Mouse (Mus musculus) CH12.LX (cell line): ENCODE measurements around the gene AC170998.1. TPM values are rescaled to one million over a fixed set of nuclear protein-coding genes. Genes with fewer than 3 reads are reported as not detected.
A peak's percentile ranks its signal among the peaks of the same experiment; 100 is the strongest.

ENCODE experiments used
- DNase-seq: peaks from one replicate; pipeline ENCODE4 v3.0.0-alpha.2; 2013; ENCODE audit errors: extremely low read depth
- H3K27ac ChIP-seq: 2 replicates; pipeline ENCODE4 v1.5.1; 2012; ENCODE audit warnings: low read depth, mild to moderate bottlenecking, control low read depth, moderate library complexity; ENCODE audit not compliant: insufficient read depth
- H3K27me3 ChIP-seq: replicated peaks from 2 replicates; pipeline ENCODE3; 2012; ENCODE audit warnings: inconsistent platforms
- H3K36me3 ChIP-seq, 2 experiments: replicated peaks in 1 of 2; 2 replicates each; pipeline versions ENCODE3 to v1.6.1; 2012; ENCODE audit warnings: inconsistent platforms in 1 of 2, low read length in 1 of 2, mild to moderate bottlenecking in 1 of 2, mixed read lengths in 1 of 2, moderate library complexity in 1 of 2; ENCODE audit not compliant: control insufficient read depth in 1 of 2, insufficient read depth in 1 of 2
- H3K4me1 ChIP-seq, 2 experiments: 2 replicates each; pipeline ENCODE4 v1.6.1; 2012; ENCODE audit warnings: inconsistent platforms in 1 of 2, moderate library complexity in 1 of 2; ENCODE audit not compliant: insufficient read depth in 2 of 2, control insufficient read depth in 1 of 2
- H3K4me2 ChIP-seq: 2 replicates; pipeline ENCODE4 v1.6.1; 2012; ENCODE audit warnings: low read depth, mild to moderate bottlenecking, control low read depth; ENCODE audit not compliant: poor library complexity, insufficient read depth, severe bottlenecking
- H3K4me3 ChIP-seq, 3 experiments: fragments of 150-350 bp in 1 of 3; sonication (generic) in 1 of 3; replicated peaks in 1 of 3; 2 replicates each; pipeline versions ENCODE3 to v1.5.1; 2011 to 2012; ENCODE audit warnings: low read depth in 2 of 3, low read length in 2 of 3, mild to moderate bottlenecking in 2 of 3, moderate library complexity in 2 of 3, control low read depth in 1 of 3, improper control_type of control experiment in 1 of 3, inconsistent platforms in 1 of 3, mixed read lengths in 1 of 3; ENCODE audit not compliant: poor library complexity in 1 of 3
- H3K79me2 ChIP-seq: replicated peaks from 2 replicates; pipeline ENCODE4 v1.6.1; 2012; ENCODE audit warnings: mild to moderate bottlenecking, moderate library complexity; ENCODE audit not compliant: control insufficient read depth, poor library complexity, insufficient read depth, severe bottlenecking; ENCODE audit errors: extremely low read depth
- H3K9ac ChIP-seq: 2 replicates; pipeline ENCODE4 v1.6.1; 2012; ENCODE audit warnings: low read depth, mild to moderate bottlenecking, control low read depth, moderate library complexity; ENCODE audit not compliant: insufficient read depth
- H3K9me3 ChIP-seq: replicated peaks from 2 replicates; pipeline ENCODE3; 2012; ENCODE audit warnings: low read length, inconsistent platforms, mixed read lengths
- CHD1 ChIP-seq: IDR thresholded peaks from 2 replicates; pipeline ENCODE4 v1.6.1; 2012; ENCODE audit warnings: low read depth, low read length, improper control_type of control experiment, inconsistent platforms
- CHD2 ChIP-seq: IDR thresholded peaks from 2 replicates; pipeline ENCODE4 v1.6.1; 2011; ENCODE audit warnings: low read length, improper control_type of control experiment
- E2F4 ChIP-seq: IDR thresholded peaks from 2 replicates; pipeline ENCODE4 v1.6.1; 2011; ENCODE audit warnings: low read depth, low read length, improper control_type of control experiment; ENCODE audit not compliant: insufficient replicate concordance
- ELF1 ChIP-seq: IDR thresholded peaks from 2 replicates; pipeline ENCODE4 v1.6.1; 2014; ENCODE audit warnings: low read depth, mild to moderate bottlenecking, inconsistent platforms, low read length, improper control_type of control experiment
- JUN ChIP-seq: IDR thresholded peaks from 2 replicates; pipeline ENCODE4 v1.6.1; 2011; ENCODE audit warnings: low read depth, mild to moderate bottlenecking, low read length, improper control_type of control experiment, moderate library complexity; ENCODE audit not compliant: insufficient read depth
- JUND ChIP-seq: conservative IDR thresholded peaks from 2 replicates; pipeline ENCODE4 v1.6.1; 2011; ENCODE audit warnings: low read depth, low read length, improper control_type of control experiment
- KAT2A ChIP-seq: IDR thresholded peaks from 2 replicates; pipeline ENCODE4 v1.6.1; 2012; ENCODE audit warnings: low read length, improper control_type of control experiment, inconsistent platforms; ENCODE audit not compliant: insufficient replicate concordance
- MAFK ChIP-seq: IDR thresholded peaks from 2 replicates; pipeline ENCODE4 v1.6.1; 2011; ENCODE audit warnings: low read length, improper control_type of control experiment; ENCODE audit not compliant: insufficient replicate concordance
- MAX ChIP-seq: IDR thresholded peaks from 2 replicates; pipeline ENCODE4 v1.6.1; 2011; ENCODE audit warnings: low read length, improper control_type of control experiment
- MAZ ChIP-seq: IDR thresholded peaks from 2 replicates; pipeline ENCODE4 v1.6.1; 2012; ENCODE audit warnings: low read depth, mild to moderate bottlenecking, inconsistent platforms, low read length, improper control_type of control experiment, moderate library complexity
- MXI1 ChIP-seq: IDR thresholded peaks from 2 replicates; pipeline ENCODE4 v1.6.1; 2011; ENCODE audit warnings: mild to moderate bottlenecking, low read depth, low read length, improper control_type of control experiment
- NRF1 ChIP-seq: IDR thresholded peaks from 2 replicates; pipeline ENCODE4 v1.6.1; 2014; ENCODE audit warnings: low read depth, mild to moderate bottlenecking, inconsistent platforms, low read length, improper control_type of control experiment, moderate library complexity
- POLR2A ChIP-seq: IDR thresholded peaks from 2 replicates; pipeline ENCODE4 v1.6.1; 2011; ENCODE audit warnings: low read depth, mild to moderate bottlenecking, improper control_type of control experiment, low read length
- RAD21 ChIP-seq: IDR thresholded peaks from 2 replicates; pipeline ENCODE4 v1.6.1; 2011; ENCODE audit warnings: low read depth, mild to moderate bottlenecking, low read length, improper control_type of control experiment, moderate library complexity
- SMC3 ChIP-seq: IDR thresholded peaks from 2 replicates; pipeline ENCODE4 v1.6.1; 2011; ENCODE audit warnings: low read depth, low read length, improper control_type of control experiment
- TCF12 ChIP-seq: IDR thresholded peaks from 2 replicates; pipeline ENCODE4 v1.6.1; 2014; ENCODE audit warnings: low read depth, mild to moderate bottlenecking, inconsistent platforms, low read length, improper control_type of control experiment
- UBTF ChIP-seq: IDR thresholded peaks from 2 replicates; pipeline ENCODE4 v1.6.1; 2012; ENCODE audit warnings: low read depth, mild to moderate bottlenecking, inconsistent platforms, low read length, improper control_type of control experiment, moderate library complexity
- USF1 ChIP-seq: IDR thresholded peaks from 2 replicates; pipeline ENCODE4 v1.6.1; 2014; ENCODE audit warnings: low read depth, mild to moderate bottlenecking, inconsistent platforms, low read length, improper control_type of control experiment
- ZC3H11A ChIP-seq: IDR thresholded peaks from 2 replicates; pipeline ENCODE4 v1.6.1; 2012; ENCODE audit warnings: low read depth, mild to moderate bottlenecking, inconsistent platforms, low read length, improper control_type of control experiment
- ZKSCAN1 ChIP-seq: IDR thresholded peaks from 2 replicates; pipeline ENCODE4 v1.6.1; 2012; ENCODE audit warnings: low read depth, inconsistent platforms, low read length, improper control_type of control experiment, borderline replicate concordance
- dilution Hi-C: fragments of 300-500 bp; cut with MboI; formaldehyde crosslinking; loops from 2 replicates; pipeline ENCODE4 v1.14.3; 2020; ENCODE audit warnings: low sequenced_read_pairs; ENCODE audit not compliant: extremely low pct_unique_long_range_greater_than_20kb, extremely low pct_ligation_motif_present
- in situ Hi-C: fragments of 300-500 bp; cut with MboI; formaldehyde crosslinking; loops from 3 replicates; pipeline ENCODE4 v1.14.3; 2019; ENCODE audit warnings: low sequenced_read_pairs, low pct_ligation_motif_present, low pct_unique_long_range_greater_than_20kb, mixed read lengths
- polyA plus RNA-seq: library from polyadenylated mRNA; unstranded; fragments of >175 nt; gene quantifications from 2 replicates; pipeline ENCODE4 v1.2.1, GENCODE M21; 2012; ENCODE audit warnings: low read depth; ENCODE audit not compliant: insufficient read length
- total RNA-seq, 2 experiments: library from RNA; depleted of rRNA; stranded (reverse); fragments of 300-350 nt in 1 of 2; fragments of >200 nt in 1 of 2; gene quantifications; 2 replicates each; pipeline ENCODE4 v1.2.3; 2012 to 2014

Gene AC170998.1
- total and polyA plus RNA-seq, 3 experiments: 0.38 TPM; not detected in 2

DNA sequence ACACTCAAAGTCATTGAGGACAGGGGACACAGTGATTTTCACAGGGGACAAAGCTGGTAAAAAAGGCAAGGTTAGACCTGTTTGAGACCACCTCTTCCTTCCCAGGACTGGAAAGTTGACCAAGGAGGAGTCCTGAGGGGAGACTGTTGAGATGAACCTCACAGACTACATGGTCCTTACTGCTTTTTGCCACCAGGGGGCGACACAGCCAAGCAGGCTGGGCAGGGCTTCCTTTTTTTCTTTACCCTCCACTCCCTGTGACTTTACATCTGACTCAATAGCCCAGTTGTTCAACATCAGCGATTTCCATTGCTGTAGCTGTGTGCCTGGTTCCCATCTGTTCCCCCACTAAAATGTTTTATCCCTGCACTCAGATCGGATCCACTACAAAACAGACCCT lies 36.0 kb downstream of the AC170998.1 start (continued):
- TF ChIP-seq CHD1: no peak
- TF ChIP-seq MAX: no peak; the same call in 1 of the 2 replicates
- peak; percentile 91 for TF ChIP-seq SMC3
- 0 out of 2 replicates have a peak, but pooled peaks have one; percentile 16 for TF ChIP-seq JUND
- peak; percentile 50 for TF ChIP-seq ZC3H11A

- dilution Hi-C loops (no loop called here), in situ Hi-C loops (no loop called here)
- peaks cover 25% of the 10 kb centered on the region for H3K27me3 ChIP-seq
These were observed 40.3 kb downstream of the AC170998.1 start for GRCm38 (mm10) chr17:28766203-28766602.

GRCm38 (mm10) chr17:28766781-28767515 lies 41.1 kb downstream of the AC170998.1 start:
- dilution Hi-C loops (no loop called here), in situ Hi-C loops (no loop called here)
- H3K4me2 ChIP-seq: no peak overlapping the region
- H3K27me3 ChIP-seq: peaks cover 30% of the 10 kb centered on the region
- no peak for DNase-seq
- H3K79me2 ChIP-seq: no peaks in the 10 kb centered on the region
- H3K9ac ChIP-seq: no peak overlapping the region
- no peak overlapping the region for H3K4me3 ChIP-seq
- no peaks in the 10 kb centered on the region for H3K36me3 ChIP-seq
- H3K27ac ChIP-seq: no peak overlapping the region
- no peaks in the 10 kb centered on the region for H3K4me1 ChIP-seq
- no peak for TF ChIP-seq JUN
- TF ChIP-seq POLR2A: no peak
- no peak for TF ChIP-seq MAZ
- TF ChIP-seq UBTF: no peak
- no peaks in the 10 kb centered on the region for H3K9me3 ChIP-seq

More at GRCm38 (mm10) chr17:28766203-28766602, 40.3 kb downstream of the AC170998.1 start:
- DNase-seq: no peak
- Histone ChIP-seq H3K27ac (no peak overlapping the region), H3K4me2 (no peak overlapping the region), H3K9me3 (no peaks in the 10 kb centered on the region), H3K9ac (no peak overlapping the region), H3K36me3 (no peaks in the 10 kb centered on the region), H3K79me2 (no peaks in the 10 kb centered on the region), H3K4me3 (no peak overlapping the region), H3K4me1 (no peaks in the 10 kb centered on the region)
- TF ChIP-seq MAFK (no peak), E2F4 (no peak), RAD21 (no peak), JUND (no peak), POLR2A (no peak), CHD2 (no peak), NRF1 (no peak), KAT2A (no peak), ZKSCAN1 (no peak), MAX (no peak), ELF1 (no peak), TCF12 (no peak), USF1 (no peak), MXI1 (no peak)
